Mouse (Mus musculus): Measurements from ENCODE around the gene Trp53tg5.

GRCm38 (mm10) chr2:164428451-164428850 is 45.1 kb downstream of the Trp53tg5 start:
- TF ChIP-seq KAT2A (IDR thresholded peaks at IDR 0.05; ENCODE audit: insufficient replicate concordance, low read length) (no peak), CTCF (conservative IDR thresholded peaks at IDR 0.05 in 1 of 2, IDR thresholded peaks at IDR 0.05 in 1 of 2; ENCODE audit: low read depth in 2 of 2, low read length in 2 of 2) (no peak), RCOR1 (conservative IDR thresholded peaks at IDR 0.05; ENCODE audit: low read depth, low read length) (no peak), MAFK (IDR thresholded peaks at IDR 0.05; ENCODE audit: insufficient replicate concordance, low read length) (no peak), POLR2A (IDR thresholded peaks at IDR 0.05; ENCODE audit: low read depth, low read length) (no peak), TCF12 (IDR thresholded peaks at IDR 0.05; ENCODE audit: low read depth, low read length) (no peak), ZC3H11A (IDR thresholded peaks at IDR 0.05; ENCODE audit: low read depth, low read length) (no peak), HCFC1 (IDR thresholded peaks at IDR 0.05; ENCODE audit: low read depth, low read length) (no peak), GABPA (IDR thresholded peaks at IDR 0.05; ENCODE audit: insufficient replicate concordance, low read depth, low read length) (no peak), MYC (IDR thresholded peaks at IDR 0.05; ENCODE audit: low read depth, low read length) (no peak), USF1 (IDR thresholded peaks at IDR 0.05; ENCODE audit: low read depth, low read length) (no peak)

Measured in CH12.LX (cell line).